Mouse (Mus musculus) myocyte (in vitro differentiated cells): ENCODE data around the gene Klhl21.

Experiments
- MAX ChIP-seq: IDR thresholded peaks from one replicate; pipeline ENCODE4 v1.6.1; 2011; ENCODE audit warnings: low read depth, mild to moderate bottlenecking, control low read depth
- POLR2A ChIP-seq: IDR thresholded peaks from one replicate; pipeline ENCODE4 v1.6.1; 2011; ENCODE audit warnings: low read depth, mild to moderate bottlenecking, control low read depth, moderate library complexity; ENCODE audit not compliant: insufficient read length
- REST ChIP-seq: IDR thresholded peaks from one replicate; pipeline ENCODE4 v1.6.1; 2011; ENCODE audit warnings: mild to moderate bottlenecking, control low read depth, moderate library complexity; ENCODE audit not compliant: insufficient read depth, insufficient read length
- USF1 ChIP-seq: IDR thresholded peaks from one replicate; pipeline ENCODE4 v1.6.1; 2011; ENCODE audit warnings: low read depth, mild to moderate bottlenecking, control low read depth, moderate library complexity

- TF ChIP-seq USF1 = no peak
- TF ChIP-seq MAX = no peak
- TF ChIP-seq POLR2A = no peak
- no peak for TF ChIP-seq REST
Observed at GRCm38 (mm10) chr4:151960513-151960854, 48.1 kb upstream of the Klhl21 start.
